Mouse (Mus musculus): ENCODE data around the gene Sh3pxd2a.

The Sh3pxd2a gene

GRCm38 (mm10) chr19:47222154-47222840 is 241.9 kb downstream of the Sh3pxd2a start:
- peak; percentile 81 for DNase-seq

- DNase-seq: no peak
Observed at GRCm38 (mm10) chr19:47221500-47222153, 242.6 kb downstream of the Sh3pxd2a start.

- DNase-seq: no peak
Observed at GRCm38 (mm10) chr19:47221006-47221405, 243.2 kb downstream of the Sh3pxd2a start.

GRCm38 (mm10) chr19:47220232-47220631 is 244.0 kb downstream of the Sh3pxd2a start:
- DNase-seq: no peak

GRCm38 (mm10) chr19:47219622-47220021 is 244.6 kb downstream of the Sh3pxd2a start:
- DNase-seq: no peak

GRCm38 (mm10) chr19:47216766-47217165 is 247.4 kb downstream of the Sh3pxd2a start:
- DNase-seq: no peak

- DNase-seq: no peak
Observed at GRCm38 (mm10) chr19:47213470-47213869, 250.7 kb downstream of the Sh3pxd2a start.

GRCm38 (mm10) chr19:47212401-47212800 is 251.8 kb downstream of the Sh3pxd2a start:
- no peak for DNase-seq

GRCm38 (mm10) chr19:47211609-47212312 is 252.4 kb downstream of the Sh3pxd2a start:
- peak; percentile 78 for DNase-seq

- DNase-seq: no peak
Observed at GRCm38 (mm10) chr19:47210432-47210831, 253.8 kb downstream of the Sh3pxd2a start.
